Mouse (Mus musculus): ENCODE results near the gene Hrasls5. TPM values are rescaled to one million over a fixed set of nuclear protein-coding genes. Genes with fewer than 3 reads are reported as not detected.

Hrasls5 gene
- under 1 TPM in 1 of 2 experiments, not detected in 1; 0.56 TPM for total RNA-seq (2023)

DNA sequence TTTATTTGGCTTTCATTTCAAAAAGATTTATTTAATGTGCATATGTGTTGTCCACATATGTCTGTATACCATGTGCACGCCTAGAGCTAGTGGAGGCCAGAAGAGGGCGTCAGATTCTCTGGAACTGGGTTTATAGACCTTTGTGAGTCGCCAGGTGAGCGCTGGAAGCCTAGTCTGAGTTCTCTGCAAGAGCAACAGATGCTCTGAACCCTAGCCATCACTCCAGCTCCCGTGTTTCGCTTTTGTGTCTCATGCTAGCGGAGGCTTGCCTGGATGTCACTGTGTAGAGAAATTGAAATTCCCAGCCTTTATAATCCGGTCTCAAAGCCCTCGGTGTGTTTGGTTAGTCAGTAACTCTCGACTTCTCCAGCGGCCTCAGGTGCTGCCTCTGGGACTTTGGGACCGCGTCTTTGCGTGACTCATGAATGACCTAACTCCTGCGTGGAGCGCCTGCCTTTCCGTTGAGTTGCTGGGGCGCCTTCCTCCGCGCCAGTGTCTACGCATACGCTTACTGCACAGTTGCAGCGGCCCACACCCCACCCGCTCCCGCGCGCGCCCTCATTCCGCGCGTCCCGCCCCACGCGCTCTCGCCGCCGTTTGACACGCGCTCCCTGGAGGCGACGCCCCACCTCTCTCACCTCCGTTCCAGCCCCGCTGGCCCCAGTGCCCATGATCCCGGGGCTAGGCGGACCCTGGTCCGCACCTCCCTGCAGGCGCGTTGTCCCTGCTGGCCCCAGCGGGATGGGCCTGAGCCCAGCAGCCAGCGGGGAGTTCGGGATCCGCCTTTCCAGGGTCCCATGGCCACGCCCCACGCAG, at the start of gene Hrasls5:
Gene Hrasls5, plus strand, starts transcription at position 600 of the 816 bp plus-strand sequence.

DNA sequence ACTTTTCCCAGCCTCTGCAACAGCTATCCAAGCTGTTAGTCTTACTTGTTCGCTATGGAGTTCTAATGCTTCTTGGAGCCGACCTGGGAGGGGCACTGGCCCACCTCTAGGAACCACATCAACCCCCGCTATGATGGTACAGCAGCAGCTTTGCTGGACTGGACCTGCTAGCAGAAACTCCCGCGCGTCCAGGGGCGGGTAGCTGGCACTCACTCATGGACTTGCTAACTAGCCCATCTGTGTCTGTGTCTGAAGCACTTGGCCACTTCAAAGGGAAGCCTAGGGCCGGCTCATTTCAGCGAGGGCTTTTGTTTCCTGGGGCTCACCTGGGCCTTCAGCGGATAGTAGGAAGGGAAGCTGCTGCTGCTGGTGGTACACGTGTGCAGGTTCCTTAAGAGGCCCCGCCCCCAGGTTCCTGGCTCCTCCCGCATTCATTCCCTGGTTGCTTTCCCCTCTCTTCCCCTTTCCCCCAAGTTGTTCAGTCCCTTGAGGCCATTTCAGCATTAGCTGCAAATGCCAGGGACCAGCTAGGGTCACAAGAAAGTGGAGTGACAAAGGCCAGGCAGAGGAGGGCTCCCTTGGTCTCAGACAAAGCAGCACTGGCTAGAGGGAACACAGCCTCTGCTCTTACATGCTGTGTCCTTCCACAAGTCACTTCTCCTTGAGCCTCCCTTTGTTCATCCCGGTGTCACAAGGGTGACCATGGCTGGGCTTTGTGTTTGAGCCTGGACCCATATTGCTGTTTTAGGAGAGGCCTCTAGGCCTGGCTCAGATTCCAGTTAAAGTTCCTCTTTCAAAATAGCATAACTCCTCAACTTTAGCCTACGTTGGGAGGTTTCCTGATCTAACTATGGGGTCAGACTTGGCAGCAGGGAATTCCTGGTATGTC, 5.3 kb upstream of the Hrasls5 start, which contains the start of gene Lgals12:
Gene Lgals12, minus strand, starts transcription at position 393 of the 889 bp plus-strand sequence.

Other genes starting within 250 kb of the Hrasls5 start
- gene Spindoc, start 229.5 kb upstream of the Hrasls5 start, total RNA-seq (2023): 10 to 100 TPM; 25.2 to 29.4 TPM
- 1 to 10 TPM; 2.3 to 3.2 TPM for gene 2700081O15Rik, start 194.9 kb upstream of the Hrasls5 start, total RNA-seq (2023)
- 10 to 100 TPM; 51.8 to 56.5 TPM for gene Rtn3, start 129.3 kb upstream of the Hrasls5 start, total RNA-seq (2023)
- gene Atl3, start 118.5 kb upstream of the Hrasls5 start, total RNA-seq (2023): 10 to 100 TPM; 47.2 to 50.3 TPM
- gene Pla2g16, start 55.1 kb upstream of the Hrasls5 start, total RNA-seq (2023): 10 to 100 TPM; 33.1 to 35.7 TPM
- not detected for gene Lgals12, start 5.3 kb upstream of the Hrasls5 start, total RNA-seq (2023)
- gene Slc22a19, start 98.8 kb downstream of the Hrasls5 start, total RNA-seq (2023): not detected
- not detected for gene Slc22a26, start 190.1 kb downstream of the Hrasls5 start, total RNA-seq (2023)